Mouse (Mus musculus) cerebellum, adult 2 months (tissue): ENCODE results near the gene Dyrk2.

ENCODE experiments used
- CTCF ChIP-seq: fragments of 200-500 bp; IDR thresholded peaks from 2 replicates; pipeline ENCODE4 v1.5.1; 2011; ENCODE audit warnings: low read depth, mild to moderate bottlenecking, control low read depth, low read length, moderate library complexity, borderline replicate concordance; ENCODE audit not compliant: insufficient read depth
- POLR2A ChIP-seq: fragments of 200-500 bp; IDR thresholded peaks from 2 replicates; pipeline ENCODE4 v1.6.1; 2011; ENCODE audit warnings: low read length, control low read depth, borderline replicate concordance; ENCODE audit not compliant: insufficient read depth

- TF ChIP-seq POLR2A (no peak), CTCF (no peak)
These were observed 58.9 kb downstream of the Dyrk2 start for GRCm38 (mm10) chr10:118810908-118811711.
